Mouse (Mus musculus): Measurements from ENCODE around the gene 2210011C24Rik. TPM values are rescaled to one million over a fixed set of nuclear protein-coding genes. Genes with fewer than 3 reads are reported as not detected.

The 2210011C24Rik gene
- polyA plus RNA-seq, 1 experiment from 2014 or later = 1.9 TPM

GRCm38 (mm10) chr8:84044103-84044502 is 32.1 kb upstream of the 2210011C24Rik start:
- no peak for ATAC-seq (ENCODE audit: low read depth)

GRCm38 (mm10) chr8:84042948-84043342 is 31.0 kb upstream of the 2210011C24Rik start:
- WGBS = 43% methylated on average over 12 of the region's 12 CpGs
- Histone ChIP-seq H3K27ac (ENCODE audit: low read depth, low read length) (no peak overlapping the region), H3K9me3 (ENCODE audit: control insufficient read depth, low read length) (no peaks in the 10 kb centered on the region), H3K27me3 (ENCODE audit: control insufficient read depth, insufficient read depth, low read length) (peaks cover 28% of the 10 kb centered on the region), H3K4me1 (ENCODE audit: control insufficient read depth, insufficient read depth, low read length) (no peaks in the 10 kb centered on the region), H3K4me2 (ENCODE audit: low read depth, low read length) (no peak overlapping the region), H3K9ac (replicated peaks; ENCODE audit: low read depth, low read length) (no peak overlapping the region), H3K4me3 (ENCODE audit: low read depth, low read length) (no peak overlapping the region), H3K36me3 (ENCODE audit: control insufficient read depth, insufficient read depth, low read length) (no peaks in the 10 kb centered on the region)
- no peak for ATAC-seq (ENCODE audit: low read depth)

More at GRCm38 (mm10) chr8:84044103-84044502, 32.1 kb upstream of the 2210011C24Rik start:
- Histone ChIP-seq H3K4me1 (ENCODE audit: control insufficient read depth, insufficient read depth, low read length) (no peaks in the 10 kb centered on the region), H3K4me2 (ENCODE audit: low read depth, low read length) (no peak overlapping the region), H3K4me3 (ENCODE audit: low read depth, low read length) (no peak overlapping the region), H3K27me3 (ENCODE audit: control insufficient read depth, insufficient read depth, low read length) (peaks cover 28% of the 10 kb centered on the region), H3K9ac (replicated peaks; ENCODE audit: low read depth, low read length) (no peak overlapping the region), H3K36me3 (ENCODE audit: control insufficient read depth, insufficient read depth, low read length) (no peaks in the 10 kb centered on the region), H3K9me3 (ENCODE audit: control insufficient read depth, low read length) (no peaks in the 10 kb centered on the region), H3K27ac (ENCODE audit: low read depth, low read length) (no peak overlapping the region)
- WGBS = 8% methylated on average over 7 of the region's 7 CpGs

GRCm38 (mm10) chr8:84042066-84042947 is 30.3 kb upstream of the 2210011C24Rik start, which contains the start of gene Il27ra:
Gene Il27ra (minus strand): TSS chr8:84042589.
- no peaks in the 10 kb centered on the region for H3K4me1 ChIP-seq (ENCODE audit: control insufficient read depth, insufficient read depth, low read length)
- H3K4me2 ChIP-seq (ENCODE audit: low read depth, low read length) = peak within 1 kb of the TSS; percentile 47
- H3K27me3 ChIP-seq (ENCODE audit: control insufficient read depth, insufficient read depth, low read length) = peaks cover 28% of the 10 kb centered on the region
- H3K9me3 ChIP-seq (ENCODE audit: control insufficient read depth, low read length) = no peaks in the 10 kb centered on the region
- no peak within 1 kb of the TSS; the same call in 1 of the 2 replicates for H3K9ac ChIP-seq (replicated peaks; ENCODE audit: low read depth, low read length)
- peak; percentile 68 for ATAC-seq (ENCODE audit: low read depth)
- H3K36me3 ChIP-seq (ENCODE audit: control insufficient read depth, insufficient read depth, low read length) = no peaks in the 10 kb centered on the region
- WGBS = 5% methylated on average over 40 of the region's 40 CpGs
- H3K27ac ChIP-seq (ENCODE audit: low read depth, low read length) = no peak within 1 kb of the TSS
- H3K4me3 ChIP-seq (ENCODE audit: low read depth, low read length) = peak within 1 kb of the TSS; percentile 16; the same call in 1 of the 2 replicates

- WGBS = 11% methylated on average over 5 of the region's 5 CpGs
- H3K4me2 ChIP-seq (ENCODE audit: low read depth, low read length) = no peak overlapping the region
- ATAC-seq (ENCODE audit: low read depth) = peak; percentile 33; the same call in 1 of the 2 replicates
- H3K27me3 ChIP-seq (ENCODE audit: control insufficient read depth, insufficient read depth, low read length) = peaks cover 16% of the 10 kb centered on the region
- H3K4me3 ChIP-seq (ENCODE audit: low read depth, low read length) = no peak overlapping the region
- no peaks in the 10 kb centered on the region for H3K9me3 ChIP-seq (ENCODE audit: control insufficient read depth, low read length)
- no peaks in the 10 kb centered on the region for H3K4me1 ChIP-seq (ENCODE audit: control insufficient read depth, insufficient read depth, low read length)
- no peak overlapping the region for H3K9ac ChIP-seq (replicated peaks; ENCODE audit: low read depth, low read length)
- H3K27ac ChIP-seq (ENCODE audit: low read depth, low read length) = no peak overlapping the region
- H3K36me3 ChIP-seq (ENCODE audit: control insufficient read depth, insufficient read depth, low read length) = no peaks in the 10 kb centered on the region
Measured at GRCm38 (mm10) chr8:84039050-84039449, 27.1 kb upstream of the 2210011C24Rik start.

GRCm38 (mm10) chr8:84038015-84038414 is 26.0 kb upstream of the 2210011C24Rik start:
- Histone ChIP-seq H3K9me3 (ENCODE audit: control insufficient read depth, low read length) (no peaks in the 10 kb centered on the region), H3K4me2 (ENCODE audit: low read depth, low read length) (no peak overlapping the region), H3K27ac (ENCODE audit: low read depth, low read length) (no peak overlapping the region), H3K27me3 (ENCODE audit: control insufficient read depth, insufficient read depth, low read length) (peaks cover 11% of the 10 kb centered on the region), H3K4me3 (ENCODE audit: low read depth, low read length) (no peak overlapping the region), H3K36me3 (ENCODE audit: control insufficient read depth, insufficient read depth, low read length) (no peaks in the 10 kb centered on the region), H3K9ac (replicated peaks; ENCODE audit: low read depth, low read length) (no peak overlapping the region), H3K4me1 (ENCODE audit: control insufficient read depth, insufficient read depth, low read length) (no peaks in the 10 kb centered on the region)
- WGBS = 78% methylated on average over 5 of the region's 5 CpGs
- no peak for ATAC-seq (ENCODE audit: low read depth)

GRCm38 (mm10) chr8:84032777-84033176 is 20.8 kb upstream of the 2210011C24Rik start:
- Histone ChIP-seq H3K4me2 (ENCODE audit: low read depth, low read length) (no peak overlapping the region), H3K4me1 (ENCODE audit: control insufficient read depth, insufficient read depth, low read length) (no peaks in the 10 kb centered on the region), H3K27ac (ENCODE audit: low read depth, low read length) (no peak overlapping the region), H3K27me3 (ENCODE audit: control insufficient read depth, insufficient read depth, low read length) (no peaks in the 10 kb centered on the region), H3K9ac (replicated peaks; ENCODE audit: low read depth, low read length) (no peak overlapping the region), H3K4me3 (ENCODE audit: low read depth, low read length) (no peak overlapping the region), H3K36me3 (ENCODE audit: control insufficient read depth, insufficient read depth, low read length) (no peaks in the 10 kb centered on the region), H3K9me3 (ENCODE audit: control insufficient read depth, low read length) (no peaks in the 10 kb centered on the region)
- no peak for ATAC-seq (ENCODE audit: low read depth)
- 76% methylated on average over 4 of the region's 4 CpGs for WGBS

- peaks cover 3% of the 10 kb centered on the region; the same call in 1 of the 2 replicates for H3K27me3 ChIP-seq (ENCODE audit: control insufficient read depth, insufficient read depth, low read length)
- H3K4me2 ChIP-seq (ENCODE audit: low read depth, low read length) = no peak overlapping the region
- WGBS = 95% methylated on average over 5 of the region's 5 CpGs
- no peak overlapping the region for H3K27ac ChIP-seq (ENCODE audit: low read depth, low read length)
- ATAC-seq (ENCODE audit: low read depth) = no peak
- no peak overlapping the region for H3K9ac ChIP-seq (replicated peaks; ENCODE audit: low read depth, low read length)
- no peaks in the 10 kb centered on the region for H3K36me3 ChIP-seq (ENCODE audit: control insufficient read depth, insufficient read depth, low read length)
- H3K9me3 ChIP-seq (ENCODE audit: control insufficient read depth, low read length) = no peaks in the 10 kb centered on the region
- H3K4me1 ChIP-seq (ENCODE audit: control insufficient read depth, insufficient read depth, low read length) = peaks cover 7% of the 10 kb centered on the region; the same call in 1 of the 2 replicates
- H3K4me3 ChIP-seq (ENCODE audit: low read depth, low read length) = no peak overlapping the region
Measured at GRCm38 (mm10) chr8:84029272-84029671, 17.3 kb upstream of the 2210011C24Rik start.

GRCm38 (mm10) chr8:84027449-84027848 is 15.5 kb upstream of the 2210011C24Rik start:
- no peak for ATAC-seq (ENCODE audit: low read depth)
- Histone ChIP-seq H3K4me1 (ENCODE audit: control insufficient read depth, insufficient read depth, low read length) (peaks cover 7% of the 10 kb centered on the region; the same call in 1 of the 2 replicates), H3K27ac (ENCODE audit: low read depth, low read length) (no peak overlapping the region), H3K36me3 (ENCODE audit: control insufficient read depth, insufficient read depth, low read length) (no peaks in the 10 kb centered on the region), H3K4me3 (ENCODE audit: low read depth, low read length) (no peak overlapping the region), H3K4me2 (ENCODE audit: low read depth, low read length) (no peak overlapping the region), H3K27me3 (ENCODE audit: control insufficient read depth, insufficient read depth, low read length) (peaks cover 3% of the 10 kb centered on the region; the same call in 1 of the 2 replicates), H3K9ac (replicated peaks; ENCODE audit: low read depth, low read length) (no peak overlapping the region), H3K9me3 (ENCODE audit: control insufficient read depth, low read length) (no peaks in the 10 kb centered on the region)
- 14% methylated on average over 10 of the region's 10 CpGs for WGBS

GRCm38 (mm10) chr8:84025863-84026262 is 13.9 kb upstream of the 2210011C24Rik start:
- H3K27ac ChIP-seq (ENCODE audit: low read depth, low read length) = no peak overlapping the region
- peak overlapping the region; percentile 86 for H3K4me2 ChIP-seq (ENCODE audit: low read depth, low read length)
- H3K27me3 ChIP-seq (ENCODE audit: control insufficient read depth, insufficient read depth, low read length) = peaks cover 3% of the 10 kb centered on the region; the same call in 1 of the 2 replicates
- no peaks in the 10 kb centered on the region for H3K9me3 ChIP-seq (ENCODE audit: control insufficient read depth, low read length)
- under 1% methylated on average over 40 of the region's 41 CpGs for WGBS
- H3K9ac ChIP-seq (replicated peaks; ENCODE audit: low read depth, low read length) = peak overlapping the region; percentile 53
- ATAC-seq (ENCODE audit: low read depth) = peak; percentile 78
- peaks cover 7% of the 10 kb centered on the region; the same call in 1 of the 2 replicates for H3K4me1 ChIP-seq (ENCODE audit: control insufficient read depth, insufficient read depth, low read length)
- no peaks in the 10 kb centered on the region for H3K36me3 ChIP-seq (ENCODE audit: control insufficient read depth, insufficient read depth, low read length)
- H3K4me3 ChIP-seq (ENCODE audit: low read depth, low read length) = peak overlapping the region; percentile 41
